Mouse (Mus musculus) cerebellum, postnatal 36 days (tissue): ENCODE measurements at regions not wholly inside any gene's neighbourhood (a gene's known extent, or its start where the extent isn't known, plus 50 kb on each side); places are given as distances from the start of the nearest gene placed in this dataset.
A peak's percentile ranks its signal among the peaks of the same experiment; 100 is the strongest.

Source experiments
- DNase-seq, 2 experiments: peaks; one replicate each; pipeline ENCODE4 v3.0.0; 2021 to 2022; ENCODE audit warnings: mixed read lengths in 2 of 2

- DNase-seq: no peak
Observed at GRCm38 (mm10) chr15:31087607-31088006, 136.5 kb upstream of the Dap start.

- peak; percentile 78 to 86 for DNase-seq
Observed at GRCm38 (mm10) chr15:31091916-31092570, 132.1 kb upstream of the Dap start.

- no peak for DNase-seq
Observed at GRCm38 (mm10) chr15:31096206-31096605, 127.9 kb upstream of the Dap start.

GRCm38 (mm10) chr15:31097301-31097700, 126.8 kb upstream of the Dap start:
- no peak for DNase-seq

GRCm38 (mm10) chr15:31104743-31105142, 119.4 kb upstream of the Dap start:
- DNase-seq: no peak

- DNase-seq: no peak
Observed at GRCm38 (mm10) chr15:31106907-31107306, 117.2 kb upstream of the Dap start.

DNA sequence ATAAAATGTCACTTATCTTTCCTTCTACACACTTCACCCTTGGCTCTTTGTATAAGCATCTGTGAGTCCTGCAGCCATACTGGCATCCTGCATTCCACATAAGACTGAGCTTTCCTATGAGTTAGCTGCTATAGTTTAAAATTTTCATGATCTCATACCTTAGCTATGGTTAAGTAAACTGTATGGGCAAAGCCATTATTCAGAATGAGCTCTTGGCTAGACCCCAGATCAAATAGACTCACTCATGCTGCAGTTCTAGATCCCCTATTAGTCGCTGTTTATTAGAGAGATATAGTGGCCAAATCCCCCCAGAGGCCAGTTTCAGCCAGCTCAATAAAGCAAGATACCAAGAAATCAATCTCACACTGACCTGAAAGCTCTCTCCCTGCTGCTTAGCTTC, 110.9 kb upstream of the Dap start:
- no peak for DNase-seq

- DNase-seq: no peak
Observed at GRCm38 (mm10) chr15:31117338-31117737, 106.8 kb upstream of the Dap start.

- no peak for DNase-seq
Observed at GRCm38 (mm10) chr15:31120147-31120546, 104.0 kb upstream of the Dap start.

GRCm38 (mm10) chr15:31125784-31126183, 98.3 kb upstream of the Dap start:
- DNase-seq: no peak

- no peak for DNase-seq
Observed at GRCm38 (mm10) chr15:31126999-31127398, 97.1 kb upstream of the Dap start.

GRCm38 (mm10) chr15:31134891-31135290, 89.2 kb upstream of the Dap start:
- DNase-seq: no peak

DNA sequence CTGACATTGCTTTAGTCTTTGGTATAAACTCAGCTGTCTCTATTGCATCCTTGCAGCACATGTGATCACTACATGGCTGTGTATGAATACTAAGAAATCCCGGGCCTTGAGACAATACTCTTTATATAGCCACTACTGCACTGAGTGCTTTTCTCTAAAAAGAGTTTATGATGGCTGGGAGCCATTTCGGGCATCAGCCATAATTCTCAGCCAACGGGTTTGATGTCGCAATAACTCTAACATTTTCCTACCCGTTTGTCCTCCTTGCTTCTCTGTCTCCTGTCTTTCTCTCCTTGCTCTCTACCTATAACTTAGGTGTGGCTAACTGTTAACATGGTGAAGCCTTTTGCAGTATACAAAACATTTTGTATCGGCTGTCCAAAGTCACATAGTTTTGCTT, 85.5 kb upstream of the Dap start:
- no peak for DNase-seq

GRCm38 (mm10) chr15:31141750-31142149, 82.4 kb upstream of the Dap start:
- DNase-seq: no peak

GRCm38 (mm10) chr15:31148251-31149145, 75.6 kb upstream of the Dap start:
- DNase-seq: peak; percentile 49 to 63

GRCm38 (mm10) chr15:31149855-31150254, 74.3 kb upstream of the Dap start:
- peak; percentile 51 to 54 for DNase-seq

DNA sequence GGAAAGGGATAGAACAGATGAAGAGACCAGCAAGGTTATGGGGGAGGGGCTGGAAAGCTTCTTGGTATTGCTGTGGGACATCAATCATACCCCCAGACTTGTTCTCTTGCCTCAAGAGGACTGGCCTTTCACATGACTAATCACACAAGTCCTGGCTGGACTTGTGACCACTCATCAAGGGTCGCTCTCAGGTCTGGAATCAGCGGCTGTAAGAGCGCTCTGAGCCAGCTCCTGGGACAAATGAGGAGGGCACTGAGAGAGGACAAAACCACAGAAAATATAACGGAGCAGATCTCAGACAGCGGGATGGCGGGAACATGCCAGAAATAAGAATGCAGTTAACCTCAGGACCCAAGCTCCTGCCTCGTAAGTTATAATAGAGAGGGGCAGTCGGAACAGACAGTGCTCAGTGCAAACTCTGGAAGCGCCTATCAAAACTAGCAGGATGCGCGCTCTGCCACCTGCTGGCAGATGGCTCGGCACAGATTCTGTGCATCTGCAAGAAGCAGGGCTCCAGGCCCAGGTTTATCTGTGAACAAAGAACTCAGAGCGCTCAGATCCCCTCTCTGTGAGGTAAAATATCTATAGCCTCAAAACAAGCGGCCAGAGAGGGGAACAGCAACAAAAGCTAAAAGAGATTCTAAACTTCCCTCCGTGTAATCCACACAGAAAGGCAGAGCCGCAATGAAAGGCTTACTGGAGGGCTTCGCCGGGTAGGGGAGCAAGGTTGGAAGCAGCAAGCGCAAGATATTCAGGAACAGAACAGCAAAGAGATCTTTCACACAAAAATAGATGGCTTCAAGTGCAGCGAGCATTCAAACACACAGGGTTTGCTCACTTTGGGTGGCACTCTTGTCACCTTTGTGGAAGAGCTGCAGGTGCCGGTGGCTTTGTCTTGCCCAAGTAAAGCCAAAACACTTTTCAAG, 73.3 kb upstream of the Dap start:
- peak; percentile 71 to 74 for DNase-seq

- DNase-seq: no peak
Observed at GRCm38 (mm10) chr15:31155141-31155540, 69.0 kb upstream of the Dap start.

DNA sequence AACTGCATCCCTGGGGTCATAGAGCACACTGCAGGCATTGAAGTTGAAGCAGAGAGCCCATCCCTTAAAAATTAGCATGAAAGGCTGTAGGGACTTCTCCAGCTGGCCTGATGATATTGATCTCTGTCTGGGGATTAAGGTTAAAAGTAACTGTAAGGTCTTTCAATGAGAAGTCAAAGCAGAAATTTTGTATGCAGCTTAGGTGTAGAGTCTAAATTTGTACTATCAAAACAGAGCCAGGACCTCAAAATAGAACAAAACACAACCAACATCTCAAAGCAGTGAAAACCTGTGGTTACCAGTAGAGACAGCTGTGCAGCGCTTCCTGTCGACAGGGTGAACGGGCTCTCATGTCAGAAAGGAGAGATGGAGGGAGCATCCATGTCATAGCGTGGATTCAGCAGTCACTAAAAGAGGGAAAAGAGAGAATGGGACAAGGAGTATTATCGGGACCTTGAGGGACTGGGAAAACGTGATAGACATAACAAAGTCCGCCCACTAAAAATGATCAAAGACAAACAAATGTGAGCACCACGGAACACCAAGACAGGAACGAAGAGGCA, 57.5 kb upstream of the Dap start:
- DNase-seq: no peak

GRCm38 (mm10) chr15:31167506-31167905, 56.6 kb upstream of the Dap start:
- no peak for DNase-seq

- DNase-seq: no peak
Observed at GRCm38 (mm10) chr15:31168191-31168590, 55.9 kb upstream of the Dap start.

GRCm38 (mm10) chr15:31173309-31174115, 50.6 kb upstream of the Dap start:
- DNase-seq: no peak
